Mouse (Mus musculus) limb, embryonic 13.5 days (tissue): ENCODE measurements around the gene Slc30a9. TPM values are rescaled to one million over a fixed set of nuclear protein-coding genes. Genes with fewer than 3 reads are reported as not detected.

ENCODE experiments used
- ATAC-seq: fragments of 200-750 bp; cut with Nextera tagmentation; 2 replicates; pipeline ENCODE4 v1.8.0; 2017; ENCODE audit warnings: low read depth, moderate number of reproducible peaks, moderate TSS enrichment; ENCODE audit not compliant: low FRiP score
- H3K27ac ChIP-seq: fragments of 300-500 bp; sonication (generic); 2 replicates; pipeline ENCODE4 v1.5.1; 2015; ENCODE audit warnings: inconsistent platforms, mild to moderate bottlenecking, moderate library complexity
- H3K27me3 ChIP-seq: fragments of 300-500 bp; sonication (generic); 2 replicates; pipeline ENCODE4 v1.6.1; 2015; ENCODE audit warnings: mild to moderate bottlenecking, inconsistent platforms
- H3K36me3 ChIP-seq: fragments of 300-500 bp; sonication (generic); 2 replicates; pipeline ENCODE4 v1.6.1; 2015; ENCODE audit warnings: inconsistent platforms, mild to moderate bottlenecking, moderate library complexity
- H3K4me1 ChIP-seq: fragments of 300-500 bp; sonication (generic); 2 replicates; pipeline ENCODE4 v1.6.1; 2015; ENCODE audit warnings: inconsistent platforms
- H3K4me2 ChIP-seq: fragments of 300-500 bp; sonication (generic); replicated peaks from 2 replicates; pipeline ENCODE4 v1.6.1; 2015; ENCODE audit warnings: inconsistent platforms, mild to moderate bottlenecking, moderate library complexity
- H3K4me3 ChIP-seq: fragments of 300-500 bp; sonication (generic); 2 replicates; pipeline ENCODE4 v1.5.1; 2015; ENCODE audit warnings: moderate library complexity, mild to moderate bottlenecking, inconsistent platforms
- H3K9ac ChIP-seq: fragments of 300-500 bp; sonication (generic); 2 replicates; pipeline ENCODE4 v1.6.1; 2015; ENCODE audit warnings: mild to moderate bottlenecking, inconsistent platforms
- H3K9me3 ChIP-seq: fragments of 300-500 bp; sonication (generic); 2 replicates; pipeline ENCODE4 v1.6.1; 2016; ENCODE audit warnings: inconsistent platforms
- WGBS: fragments of 180-500 bp; shearing (Covaris S2); methylation state at CpG from one replicate; pipeline ENCODE4 v1.1.7; 2015; 5-methylcytosine and 5-hydroxymethylcytosine counted together
- polyA plus RNA-seq: library from polyadenylated mRNA; unstranded; fragments of >200 nt; fragmentation: Nextera tagmentation; extraction: Ambion mirVana; gene quantifications from 2 replicates; pipeline ENCODE4 v1.2.1, GENCODE M21; 2015

Slc30a9 gene
- polyA plus RNA-seq, 1 experiment from 2014 or later: 97.0 TPM

- Histone ChIP-seq H3K4me2 (no peak overlapping the region), H3K27ac (no peak overlapping the region), H3K36me3 (peaks cover 58% of the 10 kb centered on the region), H3K9ac (no peak overlapping the region), H3K4me1 (no peaks in the 10 kb centered on the region), H3K27me3 (no peaks in the 10 kb centered on the region), H3K9me3 (no peaks in the 10 kb centered on the region), H3K4me3 (no peak overlapping the region)
- WGBS: 91% methylated on average over 6 of the region's 6 CpGs
- ATAC-seq: no peak
These were observed 34.1 kb downstream of the Slc30a9 start for GRCm38 (mm10) chr5:67340811-67341210.

- no peaks in the 10 kb centered on the region for H3K4me1 ChIP-seq
- no peak overlapping the region for H3K4me3 ChIP-seq
- H3K27ac ChIP-seq: no peak overlapping the region
- H3K9ac ChIP-seq: no peak overlapping the region
- H3K4me2 ChIP-seq: no peak overlapping the region
- H3K9me3 ChIP-seq: no peaks in the 10 kb centered on the region
- H3K36me3 ChIP-seq: peaks cover 88% of the 10 kb centered on the region
- WGBS: 85% methylated on average over 2 of the region's 2 CpGs
- ATAC-seq: no peak
- no peaks in the 10 kb centered on the region for H3K27me3 ChIP-seq
These were observed 40.3 kb downstream of the Slc30a9 start for GRCm38 (mm10) chr5:67347060-67347459.

GRCm38 (mm10) chr5:67348949-67349348 lies 42.2 kb downstream of the Slc30a9 start:
- 79% methylated on average over 10 of the region's 10 CpGs for WGBS
- H3K9ac ChIP-seq: no peak overlapping the region
- H3K27ac ChIP-seq: no peak overlapping the region
- no peaks in the 10 kb centered on the region for H3K9me3 ChIP-seq
- no peaks in the 10 kb centered on the region for H3K27me3 ChIP-seq
- ATAC-seq: no peak
- H3K4me1 ChIP-seq: no peaks in the 10 kb centered on the region
- peaks cover 89% of the 10 kb centered on the region for H3K36me3 ChIP-seq
- no peak overlapping the region for H3K4me3 ChIP-seq
- no peak overlapping the region for H3K4me2 ChIP-seq

GRCm38 (mm10) chr5:67362316-67362715 lies 55.6 kb downstream of the Slc30a9 start:
- ATAC-seq: no peak
- Histone ChIP-seq H3K36me3 (no peaks in the 10 kb centered on the region), H3K9me3 (no peaks in the 10 kb centered on the region), H3K27me3 (no peaks in the 10 kb centered on the region), H3K4me3 (no peak overlapping the region), H3K4me1 (no peaks in the 10 kb centered on the region), H3K9ac (no peak overlapping the region), H3K27ac (no peak overlapping the region), H3K4me2 (no peak overlapping the region)
- 94% methylated on average over 10 of the region's 10 CpGs for WGBS

GRCm38 (mm10) chr5:67362931-67363330 lies 56.2 kb downstream of the Slc30a9 start:
- WGBS: 78% methylated on average over 2 of the region's 2 CpGs

GRCm38 (mm10) chr5:67377044-67377621 lies 70.4 kb downstream of the Slc30a9 start:
- 80% methylated on average over 8 of the region's 8 CpGs for WGBS

More at GRCm38 (mm10) chr5:67362931-67363330, 56.2 kb downstream of the Slc30a9 start:
- Histone ChIP-seq H3K27ac (no peak overlapping the region), H3K27me3 (no peaks in the 10 kb centered on the region), H3K9ac (no peak overlapping the region), H3K4me1 (no peaks in the 10 kb centered on the region), H3K4me3 (no peak overlapping the region), H3K36me3 (no peaks in the 10 kb centered on the region), H3K4me2 (no peak overlapping the region), H3K9me3 (no peaks in the 10 kb centered on the region)
- no peak for ATAC-seq

GRCm38 (mm10) chr5:67381690-67382089 lies 74.9 kb downstream of the Slc30a9 start:
- 100% methylated on average over 2 of the region's 2 CpGs for WGBS
- no peak for ATAC-seq
- Histone ChIP-seq H3K9ac (no peak overlapping the region), H3K9me3 (no peaks in the 10 kb centered on the region), H3K4me1 (no peaks in the 10 kb centered on the region), H3K36me3 (no peaks in the 10 kb centered on the region), H3K4me2 (no peak overlapping the region), H3K27me3 (no peaks in the 10 kb centered on the region), H3K27ac (no peak overlapping the region), H3K4me3 (no peak overlapping the region)

More at GRCm38 (mm10) chr5:67377044-67377621, 70.4 kb downstream of the Slc30a9 start:
- no peak overlapping the region for H3K27ac ChIP-seq
- H3K4me2 ChIP-seq: no peak overlapping the region
- no peak for ATAC-seq
- H3K36me3 ChIP-seq: no peaks in the 10 kb centered on the region
- no peak overlapping the region for H3K9ac ChIP-seq
- H3K4me1 ChIP-seq: no peaks in the 10 kb centered on the region
- no peak overlapping the region for H3K4me3 ChIP-seq
- no peaks in the 10 kb centered on the region for H3K27me3 ChIP-seq
- no peaks in the 10 kb centered on the region for H3K9me3 ChIP-seq

- no peak overlapping the region for H3K4me3 ChIP-seq
- no peaks in the 10 kb centered on the region for H3K4me1 ChIP-seq
- H3K9me3 ChIP-seq: no peaks in the 10 kb centered on the region
- no peaks in the 10 kb centered on the region for H3K36me3 ChIP-seq
- H3K27me3 ChIP-seq: no peaks in the 10 kb centered on the region
- H3K9ac ChIP-seq: no peak overlapping the region
- no peak for ATAC-seq
- 88% methylated on average over 7 of the region's 7 CpGs for WGBS
- H3K27ac ChIP-seq: no peak overlapping the region
- no peak overlapping the region for H3K4me2 ChIP-seq
These were observed 75.8 kb downstream of the Slc30a9 start for GRCm38 (mm10) chr5:67382556-67382955.

- Histone ChIP-seq H3K9ac (no peak overlapping the region), H3K9me3 (no peaks in the 10 kb centered on the region), H3K4me1 (peaks cover 12% of the 10 kb centered on the region), H3K27ac (no peak overlapping the region), H3K4me2 (no peak overlapping the region), H3K4me3 (no peak overlapping the region), H3K36me3 (no peaks in the 10 kb centered on the region; the same call in 1 of the 2 replicates), H3K27me3 (peaks cover 13% of the 10 kb centered on the region)
- 85% methylated on average over 6 of the region's 6 CpGs for WGBS
- no peak for ATAC-seq
These were observed 87.2 kb downstream of the Slc30a9 start for GRCm38 (mm10) chr5:67393951-67394350.

- 82% methylated on average over 11 of the region's 11 CpGs for WGBS
- Histone ChIP-seq H3K4me2 (no peak overlapping the region), H3K27me3 (peaks cover 16% of the 10 kb centered on the region), H3K36me3 (no peaks in the 10 kb centered on the region; the same call in 1 of the 2 replicates), H3K27ac (no peak overlapping the region), H3K9ac (no peak overlapping the region), H3K4me1 (peaks cover 26% of the 10 kb centered on the region), H3K4me3 (no peak overlapping the region), H3K9me3 (no peaks in the 10 kb centered on the region)
- no peak for ATAC-seq
These were observed 88.6 kb downstream of the Slc30a9 start for GRCm38 (mm10) chr5:67395211-67395851.

GRCm38 (mm10) chr5:67397186-67397585 lies 90.4 kb downstream of the Slc30a9 start:
- ATAC-seq: no peak
- Histone ChIP-seq H3K27ac (no peak overlapping the region), H3K36me3 (no peaks in the 10 kb centered on the region; the same call in 1 of the 2 replicates), H3K4me1 (peaks cover 42% of the 10 kb centered on the region), H3K9ac (no peak overlapping the region), H3K9me3 (no peaks in the 10 kb centered on the region), H3K4me3 (no peak overlapping the region), H3K4me2 (no peak overlapping the region), H3K27me3 (peaks cover 16% of the 10 kb centered on the region)
- 30% methylated on average over 14 of the region's 14 CpGs for WGBS

GRCm38 (mm10) chr5:67399876-67400607 lies 93.3 kb downstream of the Slc30a9 start:
- Histone ChIP-seq H3K9ac (no peak overlapping the region), H3K9me3 (no peaks in the 10 kb centered on the region), H3K36me3 (peaks cover 12% of the 10 kb centered on the region; the same call in 1 of the 2 replicates), H3K27me3 (peaks cover 30% of the 10 kb centered on the region), H3K27ac (peak overlapping the region; percentile 70; the same call in 1 of the 2 replicates), H3K4me1 (peaks cover 46% of the 10 kb centered on the region), H3K4me2 (peak overlapping the region; percentile 60), H3K4me3 (peak overlapping the region; percentile 26)
- WGBS: 27% methylated on average over 28 of the region's 28 CpGs
- no peak for ATAC-seq
